Mouse (Mus musculus) intestine, postnatal 0 days (tissue): ENCODE measurements around the gene Atp8a2. TPM values are rescaled to one million over a fixed set of nuclear protein-coding genes. Genes with fewer than 3 reads are reported as not detected.
A peak's percentile ranks its signal among the peaks of the same experiment; 100 is the strongest.

Experiments
- ATAC-seq: fragments of 200-750 bp; cut with Nextera tagmentation; 2 replicates; pipeline ENCODE4 v1.8.0; 2017; ENCODE audit warnings: mild to moderate bottlenecking, moderate TSS enrichment, moderate library complexity
- H3K27ac ChIP-seq: fragments of 300-500 bp; sonication (generic); 2 replicates; pipeline ENCODE4 v1.5.1; 2014; ENCODE audit warnings: mild to moderate bottlenecking, low read depth, low read length, moderate library complexity
- H3K27me3 ChIP-seq: fragments of 300-500 bp; sonication (generic); replicated peaks from 2 replicates; pipeline ENCODE4 v1.6.1; 2014; ENCODE audit warnings: low read length, mixed read lengths; ENCODE audit not compliant: control insufficient read depth, insufficient read depth
- H3K36me3 ChIP-seq: fragments of 300-500 bp; sonication (generic); 2 replicates; pipeline ENCODE4 v1.6.1; 2014; ENCODE audit warnings: mild to moderate bottlenecking, moderate library complexity; ENCODE audit not compliant: control insufficient read depth, insufficient read depth
- H3K4me1 ChIP-seq: fragments of 300-500 bp; sonication (generic); replicated peaks from 2 replicates; pipeline ENCODE4 v1.6.1; 2014; ENCODE audit warnings: antibody characterized with exemption, low read length, mixed read lengths; ENCODE audit not compliant: control insufficient read depth, insufficient read depth
- H3K4me2 ChIP-seq: fragments of 300-500 bp; sonication (generic); replicated peaks from 2 replicates; pipeline ENCODE4 v1.6.1; 2014; ENCODE audit warnings: low read depth, mild to moderate bottlenecking, moderate library complexity
- H3K4me3 ChIP-seq: fragments of 300-500 bp; sonication (generic); 2 replicates; pipeline ENCODE4 v1.5.1; 2014; ENCODE audit warnings: low read depth, low read length
- H3K9ac ChIP-seq: fragments of 300-500 bp; sonication (generic); 2 replicates; pipeline ENCODE4 v1.6.1; 2014; ENCODE audit warnings: mild to moderate bottlenecking, low read depth, low read length
- H3K9me3 ChIP-seq: fragments of 300-500 bp; sonication (generic); 2 replicates; pipeline ENCODE4 v1.6.1; 2016; ENCODE audit warnings: mixed run types; ENCODE audit not compliant: control insufficient read depth
- CTCF ChIP-seq: sonication (generic); IDR thresholded peaks from 2 replicates; pipeline ENCODE4 v1.5.1; 2016; ENCODE audit warnings: low read depth, mild to moderate bottlenecking, control low read depth, antibody characterized with exemption, moderate library complexity
- WGBS: fragments of 180-500 bp; shearing (Covaris S2); extraction: QIAGEN DNeasy Blood & Tissue Kit; methylation state at CpG from one replicate; pipeline ENCODE4 v1.1.7; 2014; 5-methylcytosine and 5-hydroxymethylcytosine counted together
- polyA plus RNA-seq: library from polyadenylated mRNA; unstranded; fragments of >200 nt; fragmentation: Nextera tagmentation; extraction: Ambion mirVana; gene quantifications from 2 replicates; pipeline ENCODE4 v1.2.1, GENCODE M21; 2015

The Atp8a2 gene
- polyA plus RNA-seq, 1 experiment from 2014 or later, result 5.1 TPM

DNA sequence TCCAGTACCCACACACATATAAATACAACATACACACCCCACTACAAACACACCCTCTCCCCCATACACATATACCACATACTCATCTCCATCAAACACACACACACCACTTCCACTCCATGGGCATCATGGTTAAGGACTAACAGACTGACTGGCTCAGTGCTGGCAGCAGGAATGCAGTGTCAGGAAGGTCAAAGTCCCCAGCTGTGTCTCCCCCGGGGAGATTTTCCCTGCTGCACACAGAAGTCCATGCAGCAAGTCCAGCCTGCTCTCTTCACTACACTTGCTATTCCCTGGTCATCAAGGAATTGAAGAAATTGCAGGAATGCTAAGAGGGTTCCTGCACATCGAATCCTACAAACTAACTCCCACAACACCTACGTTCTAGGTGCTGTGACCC lies 131.8 kb downstream of the Atp8a2 start:
- no peak overlapping the region for H3K4me3 ChIP-seq
- ATAC-seq, result no peak
- H3K9me3 ChIP-seq, result no peaks in the 10 kb centered on the region
- TF ChIP-seq CTCF, result no peak
- H3K4me1 ChIP-seq, result no peaks in the 10 kb centered on the region
- H3K36me3 ChIP-seq, result no peaks in the 10 kb centered on the region
- H3K4me2 ChIP-seq, result no peak overlapping the region
- H3K27ac ChIP-seq, result no peak overlapping the region
- no peaks in the 10 kb centered on the region for H3K27me3 ChIP-seq
- WGBS, result 58% methylated on average over 3 of the region's 3 CpGs
- H3K9ac ChIP-seq, result no peak overlapping the region

DNA sequence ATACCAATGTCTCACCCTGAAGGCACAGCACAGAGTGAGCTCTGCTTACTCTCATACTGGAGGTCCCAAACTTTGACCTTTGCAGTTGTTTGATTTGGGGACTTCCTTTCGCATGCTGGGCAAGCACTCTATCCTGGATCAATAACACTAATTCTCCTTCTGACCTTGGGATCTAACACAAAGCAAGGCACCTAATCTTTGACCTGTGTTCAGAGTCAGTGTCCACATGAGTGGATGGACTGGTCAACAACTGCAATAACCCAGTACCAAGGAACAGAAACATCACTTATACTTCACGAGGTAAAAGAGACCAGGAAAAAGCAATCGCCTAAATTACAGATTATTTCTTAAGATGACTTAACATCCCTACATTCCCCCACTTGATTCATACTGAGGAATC lies 136.0 kb downstream of the Atp8a2 start:
- ATAC-seq, result no peak
- Histone ChIP-seq H3K27me3 (no peaks in the 10 kb centered on the region), H3K9ac (no peak overlapping the region), H3K36me3 (no peaks in the 10 kb centered on the region), H3K9me3 (no peaks in the 10 kb centered on the region), H3K4me3 (no peak overlapping the region), H3K4me1 (no peaks in the 10 kb centered on the region), H3K4me2 (no peak overlapping the region), H3K27ac (no peak overlapping the region)
- TF ChIP-seq CTCF, result no peak
- 62% methylated on average over 3 of the region's 3 CpGs for WGBS

DNA sequence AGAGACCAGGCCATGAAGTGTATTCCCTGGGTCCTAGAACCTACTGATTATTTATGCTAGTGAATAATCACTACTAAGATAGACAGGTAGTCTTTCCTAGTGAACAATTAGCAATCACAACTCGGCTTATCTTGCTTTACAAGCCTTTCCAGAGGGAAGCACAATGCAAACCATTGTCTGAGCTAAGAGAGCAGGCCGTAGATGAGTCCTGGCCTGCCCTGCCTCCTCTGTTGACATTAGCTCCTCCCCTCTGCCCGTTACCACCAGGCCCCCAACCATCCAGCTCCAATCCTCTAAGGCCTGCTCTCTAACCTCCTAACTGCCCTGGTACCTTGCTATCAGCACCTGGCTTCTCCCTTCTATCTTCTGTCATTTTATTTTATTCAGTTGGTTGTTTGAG lies 138.1 kb downstream of the Atp8a2 start:
- H3K27ac ChIP-seq, result no peak overlapping the region
- H3K9ac ChIP-seq, result no peak overlapping the region
- 15% methylated on average over 3 of the region's 3 CpGs for WGBS
- no peak overlapping the region for H3K4me2 ChIP-seq
- no peak overlapping the region for H3K4me3 ChIP-seq
- H3K27me3 ChIP-seq, result no peaks in the 10 kb centered on the region
- H3K36me3 ChIP-seq, result no peaks in the 10 kb centered on the region
- no peaks in the 10 kb centered on the region for H3K9me3 ChIP-seq
- no peak for TF ChIP-seq CTCF
- H3K4me1 ChIP-seq, result no peaks in the 10 kb centered on the region
- peak; percentile 38; the same call in 1 of the 2 replicates for ATAC-seq

DNA sequence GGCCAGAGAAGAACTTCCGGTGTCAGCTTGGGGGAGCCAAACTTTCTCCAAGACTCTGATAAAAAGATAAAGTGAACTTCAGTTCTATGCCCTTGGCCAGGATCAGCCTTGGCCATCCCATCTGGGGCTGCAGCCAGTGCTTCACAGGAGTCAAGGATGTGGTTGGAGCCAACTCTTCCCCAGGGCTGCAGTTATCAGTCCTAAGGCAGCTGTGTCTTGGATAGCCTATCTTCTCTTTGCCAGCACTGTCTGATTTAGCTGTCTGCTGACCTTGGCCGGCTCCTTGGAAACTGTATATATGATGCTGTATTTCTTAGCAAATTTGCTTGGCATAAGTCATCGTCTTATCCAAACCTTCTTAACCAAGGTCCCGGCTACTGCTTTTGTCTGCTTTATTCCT lies 141.7 kb downstream of the Atp8a2 start:
- 88% methylated on average over 4 of the region's 4 CpGs for WGBS
- no peaks in the 10 kb centered on the region for H3K27me3 ChIP-seq
- H3K9ac ChIP-seq, result no peak overlapping the region
- H3K36me3 ChIP-seq, result no peaks in the 10 kb centered on the region
- H3K4me3 ChIP-seq, result no peak overlapping the region
- no peak overlapping the region for H3K27ac ChIP-seq
- no peak overlapping the region for H3K4me2 ChIP-seq
- no peak for ATAC-seq
- H3K9me3 ChIP-seq, result no peaks in the 10 kb centered on the region
- TF ChIP-seq CTCF, result no peak
- no peaks in the 10 kb centered on the region for H3K4me1 ChIP-seq

DNA sequence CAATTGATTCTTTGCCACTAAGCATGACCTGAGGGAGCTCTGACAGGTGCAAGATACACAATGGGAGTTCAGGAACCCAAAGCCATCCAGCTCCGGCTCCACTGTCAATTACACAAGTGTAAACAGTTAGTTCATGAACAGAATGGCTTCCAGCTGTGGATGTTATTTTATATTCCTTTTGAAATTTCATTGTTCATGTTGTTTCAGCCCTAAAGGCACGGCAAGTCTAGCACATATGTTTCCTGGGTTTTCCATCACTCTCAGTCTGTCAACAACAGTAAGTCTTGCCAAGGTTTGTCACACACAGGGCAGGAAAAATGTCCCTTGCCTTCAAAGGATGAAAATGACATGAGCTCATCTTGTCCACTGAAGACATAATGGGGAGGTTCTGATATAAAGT lies 166.3 kb downstream of the Atp8a2 start:
- 63% methylated on average over 2 of the region's 2 CpGs for WGBS
- Histone ChIP-seq H3K9ac (no peak overlapping the region), H3K4me2 (no peak overlapping the region), H3K9me3 (no peaks in the 10 kb centered on the region), H3K4me3 (no peak overlapping the region), H3K4me1 (no peaks in the 10 kb centered on the region), H3K36me3 (no peaks in the 10 kb centered on the region), H3K27ac (no peak overlapping the region), H3K27me3 (no peaks in the 10 kb centered on the region)
- ATAC-seq, result no peak
- no peak for TF ChIP-seq CTCF

DNA sequence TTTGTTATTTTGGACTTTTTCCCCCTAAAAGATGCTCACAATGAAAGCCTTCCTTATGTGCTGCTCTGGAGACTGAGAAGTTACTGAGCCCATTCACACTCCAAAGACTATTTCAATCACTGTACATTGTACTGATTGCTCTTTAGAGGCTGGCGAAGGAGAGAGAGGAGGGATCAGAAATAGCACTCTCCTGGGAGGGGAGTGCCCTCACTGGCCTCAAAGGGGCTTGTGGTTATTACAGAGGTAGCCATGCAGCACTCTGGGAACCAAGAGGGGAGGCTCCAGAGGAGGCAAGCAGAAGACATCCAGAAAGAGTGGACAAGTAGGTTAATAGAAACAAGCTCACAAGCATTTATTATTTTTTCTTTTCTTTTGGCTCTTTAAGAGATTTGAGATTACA lies 169.8 kb downstream of the Atp8a2 start:
- Histone ChIP-seq H3K4me3 (no peak overlapping the region), H3K9ac (no peak overlapping the region), H3K27me3 (no peaks in the 10 kb centered on the region), H3K9me3 (no peaks in the 10 kb centered on the region), H3K27ac (no peak overlapping the region), H3K36me3 (no peaks in the 10 kb centered on the region), H3K4me1 (no peaks in the 10 kb centered on the region), H3K4me2 (no peak overlapping the region)
- WGBS, result 64% methylated on average over 1 of the region's 1 CpGs
- TF ChIP-seq CTCF, result no peak
- ATAC-seq, result no peak

DNA sequence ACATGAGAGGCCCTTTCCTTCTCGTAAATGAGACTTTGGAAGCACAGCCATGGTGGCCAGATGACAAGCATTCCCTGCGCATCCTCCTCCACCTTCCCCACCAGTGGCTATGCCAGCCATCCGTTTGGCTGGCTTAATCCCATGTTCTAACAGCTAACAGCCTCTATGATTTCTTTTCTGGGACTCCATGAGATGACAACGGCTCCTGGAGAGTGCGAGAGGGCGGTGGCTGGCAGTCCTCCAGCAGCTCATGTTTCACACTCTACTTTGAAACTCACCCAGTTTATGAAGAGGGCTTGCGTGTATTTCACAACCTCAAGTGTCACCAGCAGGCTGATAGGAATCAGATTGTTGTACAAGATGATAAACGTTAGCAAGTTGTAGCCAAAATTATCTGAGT lies 170.3 kb downstream of the Atp8a2 start:
- Histone ChIP-seq H3K27ac (no peak overlapping the region), H3K9me3 (no peaks in the 10 kb centered on the region), H3K27me3 (no peaks in the 10 kb centered on the region), H3K4me1 (no peaks in the 10 kb centered on the region), H3K9ac (no peak overlapping the region), H3K36me3 (no peaks in the 10 kb centered on the region), H3K4me3 (no peak overlapping the region), H3K4me2 (no peak overlapping the region)
- TF ChIP-seq CTCF, result no peak
- no peak for ATAC-seq
- 46% methylated on average over 8 of the region's 8 CpGs for WGBS
